Mouse (Mus musculus) cerebellum, adult 8-10 months (tissue): ENCODE measurements at regions not wholly inside any gene's neighbourhood (a gene's known extent, or its start where the extent isn't known, plus 50 kb on each side); places are given as distances from the start of the nearest gene placed in this dataset.

ENCODE experiments used
- DNase-seq: peaks from one replicate; pipeline ENCODE4 v3.0.0; 2022

GRCm38 (mm10) chr10:29595455-29595854 is 59.8 kb upstream of the Rspo3 start:
- no peak for DNase-seq

GRCm38 (mm10) chr10:29594969-29595368 is 59.3 kb upstream of the Rspo3 start:
- no peak for DNase-seq

GRCm38 (mm10) chr10:29592906-29593305 is 57.2 kb upstream of the Rspo3 start:
- DNase-seq, result no peak

DNA sequence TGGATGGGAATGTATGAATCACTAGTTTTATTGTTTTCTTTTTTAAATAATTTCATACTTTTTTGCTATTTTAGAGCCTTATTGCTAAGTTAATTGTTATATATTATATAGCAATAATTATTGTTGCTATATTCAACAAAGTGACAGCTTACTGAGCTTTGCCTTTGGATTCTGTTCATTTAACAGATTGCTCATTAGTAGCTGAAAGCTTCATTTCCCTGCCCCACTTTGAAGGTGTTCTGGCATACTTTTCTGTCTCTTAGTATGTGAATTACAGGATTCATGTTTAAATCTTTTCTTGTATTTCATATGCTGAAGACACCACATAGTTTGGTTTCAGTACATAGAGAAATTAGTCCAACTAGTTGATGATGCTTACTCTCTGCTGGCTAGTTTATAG is 54.5 kb upstream of the Rspo3 start:
- DNase-seq, result no peak

DNA sequence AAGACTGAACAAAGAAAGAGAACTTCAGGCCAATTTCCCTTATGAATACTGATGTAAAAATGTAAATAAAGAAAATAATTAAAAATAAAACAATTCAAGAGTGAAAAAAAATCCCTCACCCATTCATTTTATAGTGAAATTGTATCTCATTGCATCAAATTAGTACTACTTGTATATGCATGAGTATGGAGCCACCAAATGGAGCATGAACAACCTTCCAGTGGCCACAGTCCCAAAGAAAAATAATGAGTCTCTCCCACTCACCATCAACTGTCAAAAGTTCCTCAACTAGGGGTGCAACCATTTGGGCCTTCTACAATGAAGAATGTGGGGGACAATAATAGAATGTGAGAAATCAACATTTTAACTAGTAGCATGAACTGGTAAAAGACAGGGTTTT is 54.1 kb upstream of the Rspo3 start:
- no peak for DNase-seq
